Mouse (Mus musculus): Measurements from ENCODE around the gene Rab3gap1.

DNA sequence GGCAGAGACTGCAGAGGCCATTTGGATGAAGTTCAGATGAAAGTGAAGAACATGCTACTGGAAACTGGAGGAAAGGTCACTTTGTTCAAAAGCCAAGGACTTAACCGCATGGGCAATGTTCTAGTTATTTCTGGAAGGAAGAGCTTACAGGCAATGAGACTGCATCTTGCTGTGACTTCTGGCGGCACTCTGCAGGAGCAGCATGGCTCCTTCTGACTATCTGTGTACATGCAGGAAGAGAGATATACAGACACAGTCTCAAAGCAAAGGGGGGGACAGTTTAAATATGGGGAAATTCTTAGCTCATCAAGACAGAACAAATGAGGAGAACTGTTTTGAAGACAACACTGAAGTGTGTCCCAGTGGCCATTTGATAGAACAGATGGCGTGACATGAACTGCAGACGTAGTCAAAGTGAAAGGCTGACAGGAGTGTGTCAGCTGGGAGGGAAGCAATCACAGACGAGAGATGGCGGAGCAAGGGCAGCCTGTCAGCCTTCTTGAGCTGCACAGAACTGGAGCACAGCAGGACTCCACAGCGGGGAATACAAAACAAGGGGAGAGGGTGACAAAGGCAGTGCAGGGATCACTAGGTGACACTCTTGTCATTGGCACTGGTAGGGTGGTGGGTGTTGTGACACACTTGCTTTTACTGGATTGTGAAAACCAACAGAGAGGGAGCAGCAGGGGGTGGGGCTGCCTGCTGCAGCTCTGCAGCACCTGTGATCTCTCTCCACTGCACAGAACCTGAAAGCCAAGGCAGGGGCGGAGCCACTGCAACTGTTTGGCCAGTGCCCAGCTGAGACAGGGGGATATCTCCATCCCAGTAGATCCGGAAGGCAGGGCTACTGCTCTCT lies 121.5 kb downstream of the Rab3gap1 start:
- TF ChIP-seq CTCF (IDR thresholded peaks at IDR 0.05; ENCODE audit: low read depth, low read length) (no peak), POLR2A (IDR thresholded peaks at IDR 0.05; ENCODE audit: extremely low read depth, insufficient read depth, low read length) (no peak)

Measured in liver, adult 2 months (tissue).